Mouse (Mus musculus) cerebellum, postnatal 14 days (tissue): ENCODE measurements at regions not wholly inside any gene's neighbourhood (a gene's known extent, or its start where the extent isn't known, plus 50 kb on each side); places are given as distances from the start of the nearest gene placed in this dataset.

Experiments used
- DNase-seq, 2 experiments: peaks; one replicate each; pipeline ENCODE4 v3.0.0; 2021; ENCODE audit warnings: mixed read lengths in 2 of 2

- DNase-seq, result peak; percentile 15 to 53
These were observed 61.0 kb upstream of the Lpcat1 start for GRCm38 (mm10) chr13:73405720-73406629.

GRCm38 (mm10) chr13:73400921-73401320 is 66.1 kb upstream of the Lpcat1 start:
- DNase-seq, result no peak

- DNase-seq, result no peak
These were observed 68.7 kb upstream of the Ndufs6 start for GRCm38 (mm10) chr13:73397033-73397432.

- DNase-seq, result no peak
These were observed 67.5 kb upstream of the Ndufs6 start for GRCm38 (mm10) chr13:73395856-73396255.

- no peak for DNase-seq
These were observed 60.7 kb upstream of the Ndufs6 start for GRCm38 (mm10) chr13:73389051-73389450.

GRCm38 (mm10) chr13:73383585-73383984 is 55.2 kb upstream of the Ndufs6 start:
- peak; percentile 20 to 52 for DNase-seq
